Mouse (Mus musculus) B cell, adult 62 days (primary cell): ENCODE measurements around the gene Nkx2-3. TPM values are rescaled to one million over a fixed set of nuclear protein-coding genes. Genes with fewer than 3 reads are reported as not detected.

Experiments used
- total RNA-seq: library from RNA; stranded (reverse); gene quantifications from 4 replicates; pipeline ENCODE4 v1.2.4, GENCODE M21; 2023

Gene Nkx2-3
- not detected in 4 replicates for total RNA-seq

GRCm38 (mm10) chr19:43612051-43612450 is at the start of gene Nkx2-3:
Gene Nkx2-3, plus strand, starts transcription at chr19:43612325.

Other genes starting within 250 kb of the Nkx2-3 start
- gene Hpse2, start 224.0 kb upstream of the Nkx2-3 start, total RNA-seq: not detected in 4 replicates
- gene Cnnm1, start 171.9 kb upstream of the Nkx2-3 start, total RNA-seq: not detected in 4 replicates
- gene Got1, start 87.7 kb upstream of the Nkx2-3 start, total RNA-seq: 89.2 to 108 TPM (median 96.8 TPM) in 4 replicates
- 66.7 to 88.1 TPM (median 74.7 TPM) in 4 replicates for gene Slc25a28, start 62.6 kb downstream of the Nkx2-3 start, total RNA-seq
- gene Entpd7, start 77.3 kb downstream of the Nkx2-3 start, total RNA-seq: 17.6 to 23.5 TPM (median 21.2 TPM) in 4 replicates
- gene Cutc, start 140.7 kb downstream of the Nkx2-3 start, total RNA-seq: 12.0 to 18.0 TPM (median 16.2 TPM) in 4 replicates
- 12.4 to 14.0 TPM (median 13.8 TPM) in 4 replicates for gene Cox15, start 140.7 kb downstream of the Nkx2-3 start, total RNA-seq
- gene Abcc2, start 169.9 kb downstream of the Nkx2-3 start, total RNA-seq: not detected in 4 replicates